Mouse (Mus musculus) cerebellum, adult 8-10 months (tissue): ENCODE measurements around the gene Cldn9.

Experiments used
- DNase-seq: peaks from one replicate; pipeline ENCODE4 v3.0.0; 2022

Cldn9 gene

GRCm38 (mm10) chr17:23683856-23684672 is at the start of gene Cldn9:
Gene Cldn9, minus strand, starts transcription at chr17:23684026.
- no peak for DNase-seq

- no peak for DNase-seq
Measured at GRCm38 (mm10) chr17:23730441-23730840, 46.6 kb upstream of the Cldn9 start.

DNA sequence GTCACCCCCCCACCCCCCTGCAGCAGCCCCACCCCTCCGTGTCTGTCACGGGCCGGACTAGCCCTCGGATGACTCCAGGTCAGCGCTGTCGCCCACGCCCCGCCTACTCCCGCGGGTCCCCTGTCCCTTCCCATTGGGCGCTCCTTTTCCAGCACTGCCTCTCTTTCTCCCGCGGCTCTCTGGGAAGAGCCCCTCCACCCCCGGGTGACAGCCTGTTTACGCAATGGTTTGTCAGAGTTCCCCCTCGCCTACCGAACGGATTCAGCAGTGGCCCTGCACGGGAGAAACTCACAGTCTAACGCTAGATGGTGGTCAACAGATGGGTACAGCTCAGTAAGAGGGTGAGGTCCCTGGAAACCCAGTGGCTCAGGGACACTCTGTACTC is 42.9 kb upstream of the Cldn9 start:
- DNase-seq, result peak; percentile 70

- DNase-seq, result peak; percentile 94
Measured at GRCm38 (mm10) chr17:23725999-23726757, 42.4 kb upstream of the Cldn9 start, which contains the start of gene Pkmyt1. Gene Pkmyt1, plus strand, starts transcription at chr17:23726336.

GRCm38 (mm10) chr17:23725477-23725876 is 41.7 kb upstream of the Cldn9 start:
- DNase-seq, result no peak

DNA sequence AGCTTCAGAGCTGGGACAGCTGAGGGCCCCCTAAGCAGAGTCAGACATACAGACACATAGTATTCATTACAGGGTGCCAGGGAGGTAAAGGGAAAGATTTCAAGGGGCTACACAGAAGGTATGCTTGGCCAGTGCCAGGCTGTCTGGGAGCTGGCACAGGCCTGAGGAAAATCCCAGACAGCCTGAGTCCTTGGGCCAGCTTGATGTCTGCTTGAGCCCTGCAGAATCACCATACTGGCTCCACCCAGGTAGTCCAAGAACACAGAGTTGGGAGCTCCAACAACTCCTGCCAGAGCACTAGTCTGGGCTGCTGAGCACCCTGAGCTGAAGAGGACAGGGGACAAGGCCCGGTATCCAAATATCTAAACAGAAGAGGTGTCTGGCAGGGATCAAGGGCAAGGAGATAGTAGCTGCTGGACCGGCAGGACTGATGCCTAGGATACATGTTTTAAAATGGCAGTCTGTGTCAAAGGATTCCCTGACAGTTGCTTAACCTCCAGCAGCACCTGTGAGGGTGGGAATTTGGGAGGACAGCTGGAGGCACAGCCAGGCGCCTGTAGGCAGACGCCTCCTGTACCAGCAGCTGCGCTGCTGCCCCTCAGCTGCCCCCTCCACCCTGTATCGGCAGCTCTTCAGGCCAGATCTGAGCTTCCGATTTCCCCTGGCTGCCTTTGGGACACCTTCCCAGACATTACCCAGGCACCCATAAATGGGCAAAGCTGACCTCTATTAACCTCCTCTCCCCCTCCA is 38.7 kb upstream of the Cldn9 start, which contains the start of gene 1520401A03Rik:
Gene 1520401A03Rik (minus strand): TSS at position 408 of the 750 bp plus-strand sequence.
- no peak for DNase-seq

GRCm38 (mm10) chr17:23721886-23722285 is 38.1 kb upstream of the Cldn9 start:
- no peak for DNase-seq

DNA sequence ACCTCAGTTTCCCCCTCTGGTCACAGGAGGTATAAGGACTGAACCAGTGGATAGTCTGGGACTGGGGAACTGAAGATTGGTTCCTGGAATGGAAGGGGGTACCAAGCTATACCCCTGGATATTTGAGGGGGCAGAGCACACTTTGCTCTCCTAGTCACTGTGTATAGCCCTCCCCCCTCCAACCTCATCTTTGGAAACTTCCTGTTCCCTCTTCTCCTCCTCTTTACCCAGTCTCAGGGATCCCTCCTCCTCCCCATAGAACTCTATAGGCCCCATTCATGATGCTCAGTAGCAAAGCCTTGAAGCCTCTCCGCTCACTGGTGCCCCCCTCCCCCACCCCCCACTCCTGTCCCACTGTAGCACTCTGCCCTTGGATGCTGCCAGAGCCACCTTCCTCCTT is 35.6 kb upstream of the Cldn9 start:
- DNase-seq, result no peak

DNA sequence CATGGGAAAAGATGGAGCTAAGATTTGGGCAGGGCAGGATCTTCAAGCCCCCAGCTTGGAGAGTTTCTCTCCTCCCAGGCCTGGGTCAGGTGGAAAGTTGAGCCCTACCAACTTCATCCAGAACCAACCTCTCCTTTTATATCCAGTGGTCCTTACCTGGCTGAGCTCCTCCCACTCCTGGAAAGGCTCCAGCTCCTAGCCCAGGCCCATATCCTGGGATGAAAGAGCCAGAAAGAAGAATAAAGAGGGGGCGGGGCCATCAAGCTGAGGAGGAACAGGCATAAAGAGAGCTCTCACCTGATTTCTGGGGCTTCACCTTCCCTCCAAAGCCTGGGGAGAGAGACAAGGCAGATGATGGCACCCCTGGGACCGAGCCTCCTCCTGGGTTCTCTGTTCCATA is 33.2 kb upstream of the Cldn9 start:
- DNase-seq, result no peak

DNA sequence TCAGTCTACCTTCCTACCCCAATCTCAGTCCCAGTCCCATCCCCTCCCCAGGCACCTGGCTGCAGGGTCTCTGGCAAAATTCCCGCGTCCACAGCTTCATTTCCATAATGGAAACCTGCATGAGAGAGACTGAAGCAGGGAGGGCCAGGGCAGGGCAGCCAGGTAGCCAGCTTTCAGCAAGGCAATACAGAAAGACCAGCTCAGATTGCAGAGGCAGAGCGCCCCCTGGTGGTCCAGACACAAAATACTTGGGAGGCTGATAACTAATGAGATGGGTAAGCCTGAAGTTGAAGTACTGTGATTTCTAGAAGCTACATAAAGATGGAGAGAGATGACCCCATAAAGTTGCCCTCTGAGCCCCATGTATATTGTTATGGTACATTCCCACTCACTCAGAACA is 22.4 kb upstream of the Cldn9 start:
- DNase-seq, result peak; percentile 80

DNA sequence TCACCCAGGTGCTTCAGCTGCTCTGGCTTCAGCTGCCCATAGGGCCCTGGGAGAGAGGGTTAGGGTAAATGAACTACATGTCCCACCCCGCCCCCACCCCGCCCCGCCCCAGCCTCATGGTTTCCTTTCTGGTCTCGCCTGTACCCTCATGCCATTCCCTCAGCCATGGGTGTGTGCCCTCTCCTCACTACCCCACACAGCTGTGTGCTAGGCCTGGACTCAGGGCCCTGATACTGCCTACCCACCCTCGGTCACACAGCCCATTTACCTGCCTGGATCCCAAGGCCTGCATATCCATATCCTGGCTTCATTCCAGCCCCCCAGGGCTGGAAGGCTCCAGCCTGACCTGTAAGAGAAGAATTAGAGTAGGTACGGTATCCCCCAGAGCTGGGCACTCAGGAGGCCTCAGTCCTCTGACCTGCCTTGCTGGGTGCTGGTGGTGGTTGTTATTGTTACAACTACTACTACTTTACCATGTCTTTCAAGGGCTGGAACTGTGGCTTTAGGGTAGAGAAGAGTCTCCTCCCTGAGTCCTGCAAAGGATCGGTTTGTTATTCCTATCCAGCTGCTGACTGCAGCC is 21.8 kb upstream of the Cldn9 start:
- no peak for DNase-seq

GRCm38 (mm10) chr17:23704741-23705140 is 20.9 kb upstream of the Cldn9 start:
- no peak for DNase-seq

- DNase-seq, result no peak
Measured at GRCm38 (mm10) chr17:23703301-23703700, 19.5 kb upstream of the Cldn9 start.

DNA sequence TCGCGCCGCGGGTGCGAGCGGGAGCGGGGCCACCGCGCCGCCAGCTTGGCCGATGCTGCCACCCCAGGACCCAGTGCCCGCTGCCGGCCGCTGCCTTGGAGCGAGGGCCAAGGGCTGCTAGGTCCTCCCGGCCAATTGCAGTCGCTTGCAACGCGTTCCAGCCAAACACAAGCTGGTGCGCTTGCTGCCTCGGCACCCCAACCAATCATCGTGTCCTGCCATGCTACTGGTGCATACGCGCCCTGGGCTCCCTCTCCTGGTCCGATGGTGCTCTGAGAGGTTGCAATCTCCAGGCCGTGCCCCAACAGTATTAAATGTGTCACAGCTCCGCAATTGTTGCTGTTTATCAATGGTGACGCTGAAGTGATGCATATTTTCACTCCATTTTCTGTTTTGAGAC is 16.3 kb upstream of the Cldn9 start:
- DNase-seq, result peak; percentile 92

- peak; percentile 54 for DNase-seq
Measured at GRCm38 (mm10) chr17:23699131-23700077, 15.6 kb upstream of the Cldn9 start.

DNA sequence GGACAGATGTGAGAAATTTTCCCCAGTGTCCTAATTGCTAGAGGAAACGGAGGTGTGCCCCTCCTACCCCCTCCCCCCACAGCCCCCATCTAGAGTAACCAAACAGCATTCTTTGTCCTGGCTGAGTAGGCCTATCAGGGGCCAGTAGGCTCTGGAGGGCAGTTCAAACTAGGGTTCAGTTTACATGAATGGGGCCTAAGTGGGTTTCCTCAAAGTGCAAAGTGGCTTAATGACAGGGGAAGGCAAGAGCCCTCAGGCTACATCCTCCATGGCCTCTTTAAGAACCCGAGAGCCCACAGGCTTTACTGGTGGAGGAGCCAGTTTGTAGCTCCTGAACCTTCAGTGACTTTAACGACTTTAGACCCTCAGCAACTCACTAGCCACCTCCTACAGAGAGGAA is 12.0 kb upstream of the Cldn9 start:
- no peak for DNase-seq

DNA sequence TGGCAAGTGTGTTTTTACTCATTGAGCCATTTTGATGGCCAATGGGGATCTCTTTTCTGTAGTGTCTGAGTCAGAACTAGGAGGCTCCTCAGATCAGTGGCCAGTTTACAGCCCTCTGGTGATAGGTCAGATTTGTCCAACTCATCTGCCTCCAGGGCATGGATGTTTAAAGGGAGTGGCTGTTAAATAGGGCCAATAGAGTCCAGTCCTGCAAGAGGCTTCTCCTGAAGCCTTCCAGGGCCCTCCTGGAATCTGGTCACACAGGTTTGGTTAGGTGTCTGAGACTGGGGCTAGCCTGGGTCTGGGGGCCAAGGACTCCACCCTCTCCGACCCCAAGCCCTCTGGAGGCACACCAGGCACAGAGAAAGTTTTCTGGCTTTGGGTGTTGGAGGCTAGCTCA is 10.7 kb upstream of the Cldn9 start:
- DNase-seq, result no peak

GRCm38 (mm10) chr17:23683226-23683625 is 600 bp downstream of the Cldn9 start:
- no peak for DNase-seq

GRCm38 (mm10) chr17:23682530-23682929 is 1.3 kb downstream of the Cldn9 start:
- no peak for DNase-seq

DNA sequence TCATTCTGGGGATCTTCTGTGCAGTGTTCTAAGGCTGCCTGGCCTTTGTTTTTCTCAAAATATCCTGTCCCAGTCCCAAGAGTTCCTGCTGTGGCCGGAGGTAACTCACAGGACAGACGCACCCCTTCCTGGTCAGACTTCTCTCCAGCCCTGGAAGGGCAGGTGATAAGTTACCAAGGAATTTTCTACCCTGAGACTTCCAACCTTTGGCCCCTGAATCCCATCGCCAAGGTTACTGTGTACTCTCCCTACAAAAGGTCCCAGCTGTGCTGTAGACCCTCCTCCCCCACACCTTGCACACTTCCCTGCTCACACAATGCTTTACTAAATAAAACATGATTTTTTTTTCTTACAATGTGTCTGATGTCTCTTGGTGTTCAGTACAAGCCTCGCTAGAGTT is 1.7 kb downstream of the Cldn9 start:
- no peak for DNase-seq

- DNase-seq, result no peak
Measured at GRCm38 (mm10) chr17:23681086-23681485, 2.7 kb downstream of the Cldn9 start.

DNA sequence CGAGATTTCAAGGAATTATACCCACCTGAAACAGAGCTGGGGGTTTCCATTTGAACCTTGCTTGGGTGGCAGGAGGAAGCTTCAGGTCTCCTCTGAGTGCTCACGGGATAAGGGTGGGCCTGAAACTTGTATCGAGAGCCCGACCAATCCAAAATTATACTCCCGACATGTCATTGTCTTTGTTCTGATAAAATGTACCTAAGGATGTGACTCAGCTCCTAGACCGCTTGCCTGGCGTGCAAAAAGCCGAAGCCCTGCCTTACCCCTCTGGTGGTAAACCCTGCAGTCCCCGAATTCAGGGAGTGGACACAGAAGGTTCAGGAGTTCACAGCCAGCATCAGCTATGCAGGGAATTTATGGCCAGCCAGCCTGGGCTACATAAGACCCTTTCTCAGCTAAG is 3.5 kb downstream of the Cldn9 start:
- no peak for DNase-seq
